Mouse (Mus musculus): ENCODE data around the gene Midn.

Gene Midn

DNA sequence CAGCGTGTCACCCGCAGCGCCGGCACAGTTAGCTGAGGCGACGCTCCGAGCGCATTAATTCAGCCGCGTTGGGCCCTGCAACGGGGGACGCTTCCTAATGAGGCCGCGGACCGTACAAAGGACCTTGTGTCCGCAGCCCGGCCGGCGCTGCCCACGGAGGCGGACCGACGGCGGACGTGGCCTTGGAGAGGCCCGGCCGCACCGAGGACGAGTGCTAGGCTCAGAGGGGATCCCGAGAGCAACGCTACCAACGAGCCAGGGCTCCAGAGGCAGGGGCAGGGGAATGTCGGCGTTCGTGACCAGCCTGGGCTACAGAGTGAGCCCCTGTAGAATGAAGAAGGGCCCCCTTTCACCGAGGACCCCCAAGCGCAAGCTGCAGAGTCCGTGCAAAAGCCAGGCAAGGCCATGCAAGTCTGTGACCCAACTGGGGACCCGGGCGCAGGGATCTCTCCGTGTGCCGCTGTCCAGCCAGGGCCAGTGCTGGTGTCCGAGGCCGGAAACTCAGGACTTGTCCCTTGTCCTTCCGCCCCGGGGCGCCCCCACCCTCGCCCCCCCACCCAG is 42.5 kb downstream of the Midn start:
- in situ Hi-C loops (cut with MboI, MseI) = loop anchor here (10.0 kb wide), 1 partner anchor 834 kb away; the partner anchor contains the start of gene Diras1

DNA sequence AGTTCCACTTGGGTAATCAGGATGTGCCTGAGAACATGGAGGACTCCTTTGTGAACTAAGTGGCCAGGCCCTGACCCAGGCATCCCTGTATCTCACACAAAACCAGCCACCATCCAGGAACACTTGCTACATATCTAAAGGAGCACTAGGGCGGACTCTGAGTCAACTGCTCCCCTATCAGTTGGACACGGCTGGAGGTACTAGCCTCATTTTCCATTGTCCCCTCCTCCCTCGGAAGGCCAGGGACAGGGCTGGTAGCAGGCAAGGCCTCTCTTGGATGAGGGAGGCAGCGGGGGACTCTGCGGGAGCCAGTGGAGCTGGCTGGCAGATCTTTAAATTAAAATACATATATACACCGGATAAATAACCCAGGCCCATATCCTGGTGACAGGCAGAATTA is 45.9 kb downstream of the Midn start:
- in situ Hi-C loops (cut with MboI, MseI) = loop anchor here (10.0 kb wide), 1 partner anchor 831 kb away; the partner anchor contains the start of gene Diras1

DNA sequence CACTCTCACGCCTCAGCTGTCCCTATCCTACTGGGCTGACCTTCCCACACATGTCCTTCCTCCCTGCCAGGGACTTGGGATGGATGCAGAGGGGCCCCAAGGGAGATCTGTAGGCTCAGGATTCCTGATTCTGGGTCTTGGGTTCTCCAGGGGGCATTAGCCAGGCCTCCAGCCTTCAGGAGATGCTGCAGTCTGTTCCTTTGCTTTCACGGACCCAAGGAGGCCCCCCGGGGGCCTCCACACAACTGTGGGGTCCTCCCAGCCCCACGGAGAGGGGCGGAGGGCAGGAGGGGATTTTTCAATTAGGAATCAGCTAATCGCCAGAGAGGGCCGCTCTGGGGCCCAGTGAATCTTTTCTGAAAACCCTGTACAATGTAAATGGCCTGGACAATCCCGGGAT is 46.4 kb downstream of the Midn start:
- in situ Hi-C loops (cut with MboI, MseI) = loop anchor here (10.0 kb wide), 1 partner anchor 830 kb away; the partner anchor contains the start of gene Diras1

DNA sequence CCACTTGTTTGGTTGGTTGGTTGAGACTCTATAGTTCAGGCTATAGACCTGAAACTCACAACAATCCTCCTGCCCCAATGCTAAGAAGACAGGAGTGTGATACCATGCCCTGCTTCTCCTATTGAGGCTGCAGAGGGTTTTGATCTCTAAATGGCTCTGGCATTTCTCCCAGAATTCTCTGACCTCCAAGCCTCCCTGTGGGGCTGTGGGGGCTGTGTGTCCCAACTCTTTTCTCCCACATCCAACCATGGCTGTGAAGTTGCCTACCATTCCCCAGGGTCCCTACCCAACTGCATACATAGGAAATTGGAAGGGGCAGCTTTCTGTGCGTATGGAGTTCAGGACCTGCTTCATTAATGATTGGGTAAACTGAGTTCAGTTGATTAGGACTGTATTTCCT is 48.1 kb downstream of the Midn start:
- in situ Hi-C loops (cut with MboI, MseI) = loop anchor here (10.0 kb wide), 1 partner anchor 829 kb away; the partner anchor contains the start of gene Diras1

DNA sequence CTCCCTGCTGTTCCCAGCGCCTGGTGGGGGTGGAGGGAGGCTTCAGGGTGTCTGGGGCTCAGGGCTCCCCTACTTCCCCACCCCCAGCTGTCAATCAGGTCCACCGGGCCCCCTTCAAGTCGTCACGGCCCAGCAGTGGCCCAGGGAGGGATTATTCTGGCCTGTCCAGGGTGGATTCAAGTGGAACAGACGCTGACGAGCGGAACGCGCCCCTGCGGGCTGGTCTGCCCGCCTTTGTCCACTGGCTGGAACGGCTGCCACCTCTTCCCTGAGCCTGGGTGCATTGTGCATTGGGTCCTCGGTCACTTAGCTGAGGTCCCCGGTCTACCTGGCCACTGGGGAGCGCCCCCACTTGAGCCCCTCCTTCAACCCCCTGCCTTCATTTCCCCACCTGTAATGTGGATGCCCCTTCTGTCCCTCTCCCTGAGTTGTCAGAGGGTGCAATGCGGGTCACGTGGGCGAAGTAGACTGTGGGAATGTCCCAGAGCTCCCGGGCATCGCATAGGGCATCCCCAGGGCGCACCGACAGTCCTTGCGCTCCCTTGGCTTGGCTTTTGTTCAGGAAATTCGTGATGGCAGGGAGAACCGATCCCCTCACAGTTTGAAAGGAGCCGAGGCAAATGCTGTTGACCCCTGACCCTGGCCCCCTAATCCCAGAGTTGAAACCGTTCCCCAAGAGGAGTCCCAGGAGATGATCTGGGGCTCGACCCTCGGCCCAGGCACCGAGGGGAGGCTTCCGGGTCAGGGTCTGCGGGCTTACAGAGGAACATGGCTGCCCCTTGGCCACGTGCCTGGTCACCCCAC is 48.9 kb downstream of the Midn start:
- in situ Hi-C loops (cut with MboI, MseI) = loop anchor here (10.0 kb wide), 1 partner anchor 828 kb away; the partner anchor contains the start of gene Diras1

DNA sequence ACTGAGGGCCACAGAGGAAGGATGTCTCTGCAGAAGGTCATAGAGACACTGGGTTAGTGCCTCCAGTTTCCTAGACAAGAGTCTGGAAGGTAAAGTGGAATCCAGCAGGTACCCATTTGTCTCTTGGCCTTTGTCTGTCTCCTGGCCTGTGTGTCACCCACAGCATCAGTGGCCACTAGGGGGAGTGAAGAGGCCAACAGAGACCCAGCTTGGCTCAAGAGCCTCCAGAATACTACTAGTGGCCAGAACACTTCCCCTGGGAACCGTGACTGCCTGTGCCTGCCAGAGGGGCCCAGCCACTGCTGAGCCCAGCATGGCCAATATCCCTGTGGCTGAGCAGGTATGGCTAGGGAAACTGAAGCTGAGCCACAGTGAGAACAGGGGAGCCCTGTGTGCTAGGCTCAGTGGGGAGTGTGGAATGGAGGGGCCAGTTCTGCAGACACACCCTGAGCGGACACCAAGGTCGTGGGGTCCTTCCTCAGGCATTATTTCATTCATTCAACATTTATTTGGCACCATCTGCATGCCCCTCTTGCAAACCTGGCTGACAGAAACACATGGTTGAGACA is 51.5 kb downstream of the Midn start:
- in situ Hi-C loops (cut with MboI, MseI) = loop anchor here (10.0 kb wide), 1 partner anchor 825 kb away; the partner anchor contains the start of gene Diras1

DNA sequence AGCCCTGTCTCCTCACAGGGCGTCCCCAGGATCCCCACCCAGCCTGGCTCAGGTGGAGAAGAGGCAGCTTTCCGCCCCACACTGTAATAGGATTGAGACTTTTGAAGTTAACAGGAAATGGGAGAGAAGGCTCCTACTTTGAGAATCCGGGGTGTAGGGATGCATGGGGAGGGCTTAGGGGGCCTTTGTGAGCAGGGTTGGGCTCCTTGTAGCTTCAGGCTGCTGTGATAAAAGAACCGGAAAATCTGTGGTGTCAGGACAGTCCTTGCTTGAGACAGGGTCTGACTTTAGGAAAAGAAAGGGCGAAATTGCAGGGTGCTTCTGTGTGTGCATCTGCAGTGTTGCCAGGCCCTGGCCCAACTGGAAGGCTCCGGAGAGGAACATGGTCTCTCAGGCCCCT is 52.4 kb downstream of the Midn start:
- in situ Hi-C loops (cut with MboI, MseI) = no loop called here

DNA sequence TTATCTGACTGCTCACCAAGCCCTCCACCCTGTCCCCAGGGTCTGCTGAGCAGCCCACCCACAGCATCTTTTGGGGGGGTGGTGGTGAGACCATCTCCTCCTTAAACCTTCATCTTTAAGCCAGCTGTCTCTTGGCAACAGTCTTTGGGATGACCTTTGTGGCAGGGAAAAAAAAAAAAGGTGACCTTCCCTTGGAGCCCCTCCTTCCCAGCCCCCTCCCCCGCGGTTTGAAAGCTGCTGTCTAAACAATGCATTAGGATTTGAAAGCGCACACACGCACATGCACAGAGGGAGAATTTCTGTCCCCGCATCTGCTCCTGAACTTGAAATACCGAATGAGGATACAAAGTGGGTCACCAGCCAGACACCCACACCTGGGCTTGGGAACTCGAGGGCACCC is 56.0 kb downstream of the Midn start:
- in situ Hi-C loops (cut with MboI, MseI) = no loop called here

DNA sequence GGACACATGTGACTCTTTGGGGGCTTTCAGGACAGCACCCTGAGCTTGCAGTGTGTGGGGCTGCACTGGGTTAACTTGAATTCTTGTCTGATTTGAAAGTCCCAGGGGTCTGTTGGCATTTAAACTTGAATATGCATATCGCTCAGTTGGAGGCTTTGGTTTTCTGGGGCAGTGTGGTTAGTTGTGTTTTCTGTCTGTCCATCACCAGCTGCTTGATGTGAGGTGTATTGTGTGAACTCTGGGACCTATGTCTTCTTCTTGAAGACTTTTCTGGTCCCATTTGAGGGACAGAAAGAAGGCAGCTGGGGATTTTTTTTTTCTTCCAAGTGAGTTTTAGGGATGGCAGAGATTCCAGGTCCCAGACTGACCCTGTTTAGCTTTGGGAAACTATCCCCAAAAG is 59.1 kb downstream of the Midn start:
- in situ Hi-C loops (cut with MboI, MseI) = no loop called here

DNA sequence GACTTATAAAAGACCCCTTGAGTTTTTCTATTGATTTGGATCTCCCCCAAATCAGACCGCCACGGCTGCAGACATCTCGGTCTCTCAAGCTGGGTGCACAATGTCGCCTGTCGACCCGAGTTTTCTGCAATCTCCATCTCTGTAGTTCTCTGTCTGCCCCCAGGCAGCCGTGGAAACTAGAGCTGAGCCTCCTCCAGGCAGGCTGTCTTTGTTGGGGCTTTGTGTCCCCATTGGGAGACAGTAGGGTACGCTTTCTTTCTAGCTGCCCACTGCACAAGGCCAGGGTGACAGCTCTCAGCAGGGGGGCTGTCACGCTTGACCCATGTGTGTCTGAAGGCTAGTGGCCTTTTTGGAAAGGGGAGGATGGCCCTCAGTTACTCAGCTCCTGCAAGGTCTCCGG is 59.6 kb downstream of the Midn start:
- in situ Hi-C loops (cut with MboI, MseI) = no loop called here
